Mouse (Mus musculus) skeletal muscle tissue, adult 2 months (tissue): ENCODE data around the gene Trim31.

ENCODE experiments used
- DNase-seq: peaks from one replicate; pipeline ENCODE4 v3.0.0-alpha.2; 2012; ENCODE audit warnings: low read depth, low spot score

Trim31 gene

DNA sequence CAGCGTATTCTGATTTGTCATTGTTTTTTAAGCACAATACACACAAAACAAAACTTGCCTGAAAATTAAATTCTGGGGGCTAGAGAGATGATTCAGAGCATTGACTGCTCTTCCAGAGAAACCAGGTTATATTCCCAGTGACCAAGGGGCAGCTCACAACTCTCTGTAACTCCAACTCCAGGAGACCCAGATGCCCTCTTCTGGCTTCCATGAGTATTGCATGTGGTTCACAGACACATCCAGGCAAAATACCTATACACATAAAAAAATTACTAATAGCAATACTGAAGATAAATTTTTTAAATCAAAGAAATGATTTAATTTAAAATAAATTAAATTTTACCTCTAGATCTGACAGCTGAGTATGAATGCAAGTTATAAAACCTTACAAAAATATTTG, 1.3 kb upstream of the Trim31 start:
- DNase-seq, result no peak

DNA sequence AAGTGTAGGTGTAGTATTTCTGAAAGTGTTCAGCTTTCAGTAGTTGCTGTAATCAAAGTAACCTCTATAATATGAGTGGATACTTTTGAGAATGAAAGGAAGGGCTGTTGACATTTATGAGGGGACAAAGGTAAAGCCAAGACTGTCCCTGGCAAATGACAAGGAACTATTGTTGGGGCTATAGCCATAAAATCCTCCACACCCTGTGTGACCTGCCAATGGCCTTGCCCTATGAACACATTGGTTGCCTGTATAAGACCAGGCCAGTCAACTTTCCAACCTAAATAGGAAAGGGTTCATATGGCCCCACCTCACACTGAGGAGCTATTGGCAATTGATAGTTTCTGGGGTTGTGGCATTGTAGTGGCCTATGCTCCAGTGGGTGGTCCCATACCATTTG, 853 bp upstream of the Trim31 start:
- DNase-seq, result no peak

DNA sequence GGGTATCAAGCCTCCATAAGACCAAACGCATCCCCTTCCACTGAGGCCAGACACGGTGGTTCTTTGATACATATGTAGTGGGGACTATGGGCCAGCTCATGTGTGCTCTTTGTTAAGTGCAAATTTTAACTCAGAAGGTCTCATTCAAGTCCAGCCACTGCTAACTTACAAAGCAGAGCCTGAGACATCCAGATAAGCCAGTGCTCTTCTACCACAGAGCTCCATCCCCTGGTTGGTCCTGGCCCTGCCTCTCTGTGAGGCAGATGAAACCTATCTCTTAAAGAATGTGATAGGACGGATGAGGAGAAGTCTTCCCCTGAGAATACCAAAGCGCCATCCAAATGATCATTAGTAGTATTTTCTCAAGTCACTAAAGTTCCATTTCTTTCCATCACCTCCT, 1.5 kb downstream of the Trim31 start:
- no peak for DNase-seq

GRCm38 (mm10) chr17:36900001-36900400, 2.1 kb downstream of the Trim31 start:
- DNase-seq, result no peak

DNA sequence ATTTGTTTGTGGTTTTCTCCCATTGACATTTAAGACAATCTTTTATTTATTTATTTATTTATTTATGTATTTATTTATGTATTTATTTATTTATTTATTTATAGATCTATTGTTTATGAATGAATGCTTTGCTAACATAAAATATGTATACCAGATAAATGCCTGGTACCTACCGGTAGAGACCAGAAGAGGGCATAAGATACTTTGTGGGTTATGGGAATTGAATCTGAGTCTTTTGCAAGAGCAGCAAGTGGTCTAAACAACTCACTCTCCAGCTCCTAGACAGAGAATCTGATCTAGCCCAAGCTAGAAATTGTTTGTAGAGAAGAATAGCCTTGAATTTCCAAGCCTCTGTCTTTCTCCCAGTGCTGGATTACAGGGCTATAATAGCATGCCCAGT, 2.8 kb downstream of the Trim31 start:
- DNase-seq, result no peak

DNA sequence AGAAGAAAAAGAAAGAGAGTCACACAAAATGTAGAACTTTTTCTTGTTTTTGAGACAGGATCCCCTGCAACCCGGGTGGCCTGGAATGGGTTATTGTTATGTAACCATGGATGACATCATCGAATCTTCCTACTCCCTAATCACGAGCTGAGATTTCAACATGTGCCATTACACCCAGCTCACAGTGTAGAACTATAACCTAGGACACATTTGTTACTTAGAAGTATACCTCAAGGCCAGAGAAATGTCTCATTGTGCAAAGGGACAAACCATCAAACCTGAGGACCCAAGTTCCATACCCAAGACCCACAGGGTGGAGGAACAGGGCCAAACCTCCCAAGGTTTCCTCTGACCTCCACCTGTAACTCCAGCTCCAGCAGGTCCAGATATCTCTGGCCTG, 5.7 kb downstream of the Trim31 start:
- no peak for DNase-seq

DNA sequence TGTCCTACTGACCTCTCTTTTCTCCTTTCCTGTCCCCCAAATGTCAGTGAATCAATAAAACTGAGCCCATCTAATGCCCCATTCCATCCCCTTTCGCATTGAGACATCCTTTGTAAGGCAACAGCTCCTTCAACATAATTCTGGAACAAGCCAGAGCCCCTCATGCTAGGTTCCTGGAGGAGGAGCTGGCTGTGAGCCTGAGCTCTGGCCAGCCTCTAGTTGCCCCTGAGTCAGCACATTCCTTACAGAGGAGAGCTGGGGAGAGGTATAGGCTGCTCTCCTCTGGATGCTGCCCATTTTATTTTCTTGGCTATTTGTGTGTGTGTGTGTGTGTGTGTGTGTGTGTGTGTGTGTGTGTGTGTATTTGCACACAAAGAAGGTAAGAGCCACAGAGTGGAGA, 10.3 kb downstream of the Trim31 start:
- DNase-seq, result no peak

- DNase-seq, result no peak
These were observed 11.9 kb downstream of the Trim31 start for GRCm38 (mm10) chr17:36909802-36910201.

- DNase-seq, result no peak
These were observed 14.1 kb downstream of the Trim31 start for GRCm38 (mm10) chr17:36912031-36912430.

DNA sequence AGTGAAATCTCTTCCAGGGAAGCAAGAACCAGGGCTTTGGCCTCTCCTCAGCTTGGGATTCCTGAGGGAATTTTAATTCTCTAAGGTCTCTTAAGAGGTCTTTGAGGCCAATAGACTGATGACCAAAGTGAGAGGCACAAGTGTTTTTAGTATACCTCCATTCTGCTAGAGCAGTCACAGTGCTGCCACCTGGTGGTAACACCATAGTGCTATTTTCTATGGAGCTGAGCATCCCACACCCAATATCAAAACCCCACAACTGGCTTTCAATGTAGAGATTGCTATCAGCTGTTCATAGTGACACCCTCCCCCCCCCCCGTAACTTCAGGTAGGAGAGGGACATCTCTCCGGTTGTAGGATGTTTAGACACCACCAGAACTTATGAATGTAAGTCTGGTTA, 16.2 kb downstream of the Trim31 start:
- DNase-seq, result peak; percentile 28

DNA sequence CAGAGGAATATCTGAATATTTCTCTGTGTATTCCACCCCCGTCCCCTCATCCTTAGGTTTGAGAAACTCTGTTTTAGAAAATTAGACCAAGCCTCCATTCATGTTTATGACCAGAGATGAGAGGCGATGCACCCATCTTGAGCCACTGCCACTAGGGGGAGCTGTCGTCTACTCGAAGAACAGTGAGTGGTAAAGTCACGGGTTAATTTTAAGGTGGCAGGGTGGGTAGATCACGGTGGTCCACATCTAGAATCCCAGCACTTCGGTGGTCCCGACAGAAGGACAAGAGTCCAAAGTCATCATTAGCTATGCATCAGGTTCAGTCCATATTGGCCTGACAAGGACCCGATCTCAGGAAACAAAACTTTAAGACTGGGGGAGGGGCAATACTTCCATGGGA, 17.2 kb downstream of the Trim31 start:
- no peak for DNase-seq

- no peak for DNase-seq
These were observed 22.3 kb downstream of the Trim31 start for GRCm38 (mm10) chr17:36920239-36920638.

GRCm38 (mm10) chr17:36922715-36923114, 24.8 kb downstream of the Trim31 start:
- no peak for DNase-seq

- DNase-seq, result no peak
These were observed 25.6 kb downstream of the Trim31 start for GRCm38 (mm10) chr17:36923491-36923890.

DNA sequence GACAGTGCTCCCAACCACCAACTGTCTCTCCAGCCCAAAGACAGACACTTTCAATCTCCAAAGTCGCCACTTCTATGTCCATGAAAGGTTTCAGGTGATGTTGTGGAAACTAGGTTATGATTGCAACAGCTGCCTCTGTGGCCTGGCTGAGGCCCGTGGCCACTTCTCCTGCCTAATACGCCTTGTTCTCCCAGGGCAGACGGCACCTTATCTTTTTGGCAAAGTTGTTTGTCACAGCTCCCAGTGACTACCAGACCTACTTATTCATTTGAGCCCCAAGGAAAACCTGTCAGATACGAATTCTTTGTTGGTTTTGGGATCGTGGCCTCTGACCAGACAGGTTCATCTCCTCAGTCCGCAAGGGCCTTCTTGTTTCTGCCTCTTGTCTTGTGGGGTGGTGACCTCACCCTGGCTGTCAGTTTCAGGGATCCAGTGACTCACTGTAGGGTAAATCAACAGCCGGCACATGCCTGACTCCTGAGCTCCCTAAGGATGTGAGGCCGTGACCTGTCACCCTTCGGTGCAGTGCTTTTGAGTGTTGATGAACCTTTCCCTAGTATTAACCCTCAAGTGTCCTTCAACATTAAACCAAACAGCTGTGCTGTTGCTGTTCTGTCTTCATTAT, 29.7 kb downstream of the Trim31 start:
- no peak for DNase-seq

DNA sequence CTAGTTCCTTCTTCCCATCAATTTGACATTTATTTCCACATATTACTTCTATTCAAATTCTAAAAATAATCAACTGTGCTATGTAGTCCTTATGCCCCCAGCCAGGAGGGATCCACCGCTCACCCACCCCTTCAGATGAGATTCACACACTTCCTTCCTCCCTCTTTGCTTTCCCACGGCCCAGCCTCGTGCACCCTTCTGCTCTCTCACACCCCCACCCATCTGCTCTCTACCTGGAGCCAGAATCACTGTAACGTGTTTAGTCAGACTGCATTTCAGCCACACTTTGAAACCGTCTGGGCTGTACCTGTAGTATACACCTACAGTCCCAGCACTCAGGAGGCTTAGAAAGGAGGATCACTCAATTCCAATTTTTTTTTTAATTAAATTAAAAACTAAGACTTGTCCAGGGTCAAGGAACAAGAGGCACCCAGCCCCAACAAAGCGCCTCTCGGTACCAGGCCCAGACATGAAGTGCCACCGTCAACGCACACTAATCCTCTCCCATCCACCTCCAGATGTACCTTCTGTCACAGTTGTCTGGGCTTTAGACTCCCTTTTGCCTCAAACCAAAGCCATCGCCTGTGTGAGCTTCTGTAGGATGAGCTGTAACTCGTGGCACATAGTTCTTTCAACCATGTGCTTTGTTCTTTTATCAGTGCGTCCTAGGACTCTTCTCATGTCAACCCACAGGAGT, 31.5 kb downstream of the Trim31 start:
- DNase-seq, result no peak

- no peak for DNase-seq
These were observed 32.3 kb downstream of the Trim31 start for GRCm38 (mm10) chr17:36930233-36930632.

DNA sequence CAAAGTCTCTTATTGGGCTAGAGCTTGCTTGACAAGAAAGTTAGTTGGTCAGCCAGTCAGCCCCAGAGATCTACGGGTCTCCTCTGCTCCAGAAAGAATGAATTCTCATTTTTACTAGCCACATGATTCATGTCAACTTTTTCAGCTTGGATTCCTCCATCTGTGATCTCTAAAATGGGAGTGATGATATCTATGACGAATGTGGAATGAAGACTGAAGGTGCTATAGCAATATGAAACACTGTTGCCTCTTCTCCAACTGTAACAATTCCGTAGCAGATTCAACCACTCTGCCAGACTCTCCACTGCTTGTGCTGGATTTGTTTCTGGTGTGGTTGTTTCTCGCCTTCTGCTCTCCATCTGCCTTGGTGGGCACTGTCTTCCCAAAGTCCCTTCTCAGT, 33.2 kb downstream of the Trim31 start:
- DNase-seq, result no peak

GRCm38 (mm10) chr17:36931806-36932205, 33.9 kb downstream of the Trim31 start:
- DNase-seq, result no peak

DNA sequence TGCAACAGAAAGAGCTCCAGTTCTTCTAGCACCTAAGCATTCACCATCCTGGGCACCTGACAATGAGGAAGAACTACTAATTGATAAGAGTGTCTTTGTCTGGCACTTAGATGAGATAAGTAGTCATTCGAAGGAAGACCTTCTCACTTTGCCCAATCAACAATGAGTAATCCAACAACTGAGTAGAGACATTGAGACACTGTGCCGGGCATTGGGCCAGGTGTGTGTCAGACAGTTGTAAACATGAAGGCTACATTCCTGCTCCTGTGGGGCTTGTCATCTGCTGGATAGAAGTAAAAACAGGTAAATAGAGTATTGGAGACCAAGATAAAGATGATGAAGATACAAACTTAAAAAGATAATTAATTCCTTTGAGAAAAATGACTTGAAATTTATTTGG, 40.1 kb downstream of the Trim31 start:
- no peak for DNase-seq

- no peak for DNase-seq
These were observed 44.5 kb downstream of the Trim31 start for GRCm38 (mm10) chr17:36942391-36942790.

GRCm38 (mm10) chr17:36942791-36943471, 45.0 kb downstream of the Trim31 start, which contains the start of gene Rnf39:
Rnf39 (plus strand) TSS chr17:36942918.
- DNase-seq, result no peak

DNA sequence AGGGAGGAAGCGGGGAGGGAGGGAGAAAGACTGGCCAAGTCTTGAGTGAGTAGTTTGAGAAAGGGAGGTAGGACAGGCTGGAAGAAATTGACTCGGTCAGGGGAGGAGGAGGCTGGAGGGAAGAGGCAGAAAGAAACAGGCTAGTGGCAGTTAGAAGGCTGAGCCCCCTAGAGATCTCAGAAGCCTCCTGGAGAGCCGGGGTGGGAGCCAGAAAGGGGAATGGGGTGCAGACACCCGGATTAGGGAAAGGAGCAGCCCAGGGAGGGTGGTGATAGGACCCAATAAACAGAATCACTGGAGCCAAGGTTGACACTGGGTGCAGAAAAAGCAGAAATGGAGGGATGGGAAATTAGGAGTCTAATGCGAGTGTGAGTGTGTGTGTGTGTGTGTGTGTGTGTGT, 45.8 kb downstream of the Trim31 start:
- no peak for DNase-seq
